Mouse (Mus musculus) forebrain, embryonic 15.5 days (tissue): Measurements from ENCODE around the gene Gm36028. TPM values are rescaled to one million over a fixed set of nuclear protein-coding genes. Genes with fewer than 3 reads are reported as not detected.

Source experiments
- ATAC-seq: fragments of 200-750 bp; cut with Nextera tagmentation; replicated peaks from 2 replicates; pipeline ENCODE4 v1.8.0; 2017; ENCODE audit warnings: mild to moderate bottlenecking, moderate TSS enrichment, moderate library complexity
- H3K27ac ChIP-seq: fragments of 300-500 bp; sonication (generic); replicated peaks from 2 replicates; pipeline ENCODE4 v1.5.1; 2015; ENCODE audit warnings: mild to moderate bottlenecking, inconsistent platforms
- H3K27me3 ChIP-seq: fragments of 300-500 bp; sonication (generic); 2 replicates; pipeline ENCODE4 v1.6.1; 2015; ENCODE audit warnings: inconsistent platforms
- H3K36me3 ChIP-seq: fragments of 300-500 bp; sonication (generic); 2 replicates; pipeline ENCODE4 v1.6.1; 2015; ENCODE audit warnings: mild to moderate bottlenecking, inconsistent platforms
- H3K4me1 ChIP-seq: fragments of 300-500 bp; sonication (generic); 2 replicates; pipeline ENCODE4 v1.6.1; 2015; ENCODE audit warnings: inconsistent platforms
- H3K4me2 ChIP-seq: fragments of 300-500 bp; sonication (generic); replicated peaks from 2 replicates; pipeline ENCODE4 v1.6.1; 2015; ENCODE audit warnings: mild to moderate bottlenecking, inconsistent platforms
- H3K4me3 ChIP-seq: fragments of 300-500 bp; sonication (generic); 2 replicates; pipeline ENCODE4 v1.5.1; 2015; ENCODE audit warnings: mild to moderate bottlenecking, inconsistent platforms
- H3K9ac ChIP-seq: fragments of 300-500 bp; sonication (generic); replicated peaks from 2 replicates; pipeline ENCODE4 v1.6.1; 2015; ENCODE audit warnings: mild to moderate bottlenecking, inconsistent platforms
- H3K9me3 ChIP-seq: fragments of 300-500 bp; sonication (generic); 2 replicates; pipeline ENCODE4 v1.6.1; 2016; ENCODE audit warnings: inconsistent platforms
- WGBS: fragments of 180-500 bp; shearing (Covaris S2); methylation state at CpG from one replicate; pipeline ENCODE4 v1.1.7; 2015; ENCODE audit warnings: mixed read lengths; 5-methylcytosine and 5-hydroxymethylcytosine counted together
- polyA plus RNA-seq: library from polyadenylated mRNA; unstranded; fragments of >200 nt; fragmentation: Nextera tagmentation; extraction: Ambion mirVana; gene quantifications from 2 replicates; pipeline ENCODE4 v1.2.1, GENCODE M21; 2015

Gene Gm36028
- 0.15 TPM in 1 of 2 replicates, not detected in the other for polyA plus RNA-seq

DNA sequence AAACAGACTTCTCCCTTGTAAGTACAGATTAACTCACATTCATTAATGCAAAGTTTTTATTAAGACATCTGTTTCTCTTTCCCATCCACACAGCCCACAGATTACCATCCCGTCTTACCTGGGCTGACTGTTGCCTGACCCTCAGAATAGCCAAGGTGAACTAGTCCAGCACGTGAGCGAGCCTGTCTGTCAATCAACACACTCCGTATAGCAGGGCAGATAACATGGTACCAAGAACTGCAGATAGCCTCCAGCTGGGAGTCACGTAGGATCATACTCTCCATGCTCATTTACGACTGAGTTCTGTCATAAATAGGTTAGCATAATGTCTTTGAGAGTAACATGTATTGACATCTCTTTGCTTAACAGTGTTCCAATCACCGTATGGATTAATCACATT is at the start of gene Gm36028:
Gene Gm36028, minus strand, starts transcription at position 118 of the 400 bp plus-strand sequence.
- no peaks in the 10 kb centered on the region for H3K27me3 ChIP-seq
- H3K4me1 ChIP-seq, result no peaks in the 10 kb centered on the region
- H3K9me3 ChIP-seq, result no peaks in the 10 kb centered on the region
- no peak within 1 kb of the TSS for H3K4me3 ChIP-seq
- no peak within 1 kb of the TSS for H3K9ac ChIP-seq
- H3K36me3 ChIP-seq, result no peaks in the 10 kb centered on the region
- ATAC-seq, result no peak
- H3K4me2 ChIP-seq, result no peak within 1 kb of the TSS
- WGBS, result 90% methylated on average over 7 of the region's 7 CpGs
- H3K27ac ChIP-seq, result no peak within 1 kb of the TSS

DNA sequence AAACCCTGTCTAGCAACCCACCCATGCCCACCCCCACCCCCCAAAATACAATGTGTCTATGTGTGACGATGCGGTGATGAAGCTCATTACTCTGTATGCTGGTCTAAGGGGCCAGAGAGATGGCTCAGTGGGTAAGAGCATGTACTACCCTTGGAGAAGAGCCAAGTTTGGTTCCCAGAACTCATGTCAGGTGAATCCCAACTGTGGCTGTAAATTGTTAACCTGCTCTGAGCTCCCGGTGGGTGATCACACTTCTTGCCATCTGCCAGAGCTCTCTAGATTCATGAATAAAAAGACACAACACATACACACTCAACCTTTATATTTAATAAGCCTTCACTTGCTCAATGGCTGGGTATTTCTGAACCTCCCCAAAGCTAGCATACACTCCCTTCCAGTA is 45.5 kb upstream of the Gm36028 start:
- no peaks in the 10 kb centered on the region for H3K9me3 ChIP-seq
- H3K27ac ChIP-seq, result no peak overlapping the region
- H3K36me3 ChIP-seq, result no peaks in the 10 kb centered on the region
- no peak overlapping the region for H3K4me2 ChIP-seq
- H3K4me1 ChIP-seq, result no peaks in the 10 kb centered on the region
- 87% methylated on average over 3 of the region's 3 CpGs for WGBS
- no peak overlapping the region for H3K9ac ChIP-seq
- H3K4me3 ChIP-seq, result no peak overlapping the region
- H3K27me3 ChIP-seq, result no peaks in the 10 kb centered on the region
- ATAC-seq, result no peak

GRCm38 (mm10) chr16:37901318-37901717 is 40.4 kb upstream of the Gm36028 start:
- no peak overlapping the region for H3K4me3 ChIP-seq
- H3K9ac ChIP-seq, result no peak overlapping the region
- H3K27me3 ChIP-seq, result no peaks in the 10 kb centered on the region
- H3K9me3 ChIP-seq, result no peaks in the 10 kb centered on the region
- ATAC-seq, result no peak
- no peak overlapping the region for H3K4me2 ChIP-seq
- 40% methylated on average over 11 of the region's 11 CpGs for WGBS
- H3K36me3 ChIP-seq, result no peaks in the 10 kb centered on the region
- no peak overlapping the region for H3K27ac ChIP-seq
- no peaks in the 10 kb centered on the region for H3K4me1 ChIP-seq

- Histone ChIP-seq H3K27me3 (no peaks in the 10 kb centered on the region), H3K9me3 (no peaks in the 10 kb centered on the region), H3K4me3 (no peak overlapping the region), H3K36me3 (no peaks in the 10 kb centered on the region), H3K9ac (no peak overlapping the region), H3K4me1 (no peaks in the 10 kb centered on the region), H3K27ac (no peak overlapping the region), H3K4me2 (no peak overlapping the region)
- 39% methylated on average over 2 of the region's 2 CpGs for whole genome bisulfite sequencing
- no peak for ATAC-seq
These were observed 38.4 kb upstream of the Gm36028 start for GRCm38 (mm10) chr16:37899357-37899756.

DNA sequence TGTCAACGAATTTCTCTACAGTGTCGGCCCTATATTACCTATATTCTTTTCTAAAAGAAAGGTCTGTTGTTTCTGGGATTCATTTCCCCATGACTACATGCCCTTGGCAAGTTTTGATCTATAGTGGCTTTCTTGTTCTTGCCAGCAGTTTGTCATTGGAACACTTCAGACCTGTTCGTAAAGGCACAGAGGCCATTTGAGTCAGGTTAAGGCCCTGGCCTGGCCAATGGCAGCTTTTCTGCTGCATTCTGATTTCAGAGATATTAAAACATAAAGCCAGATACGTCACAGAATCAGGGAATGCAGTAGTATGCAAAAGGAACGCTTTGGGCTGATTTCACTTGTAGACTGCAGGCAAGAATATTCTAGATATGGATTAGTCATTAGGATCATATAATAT is 37.8 kb upstream of the Gm36028 start:
- H3K36me3 ChIP-seq, result no peaks in the 10 kb centered on the region
- peaks cover under 1% of the 10 kb centered on the region; the same call in 1 of the 2 replicates for H3K4me1 ChIP-seq
- no peak overlapping the region for H3K4me2 ChIP-seq
- H3K4me3 ChIP-seq, result no peak overlapping the region
- no peaks in the 10 kb centered on the region for H3K9me3 ChIP-seq
- 87% methylated on average over 5 of the region's 5 CpGs for WGBS
- no peaks in the 10 kb centered on the region for H3K27me3 ChIP-seq
- no peak overlapping the region for H3K27ac ChIP-seq
- H3K9ac ChIP-seq, result no peak overlapping the region
- ATAC-seq, result no peak

- Histone ChIP-seq H3K4me2 (no peak overlapping the region), H3K9me3 (no peaks in the 10 kb centered on the region), H3K4me1 (peaks cover 19% of the 10 kb centered on the region), H3K4me3 (no peak overlapping the region), H3K27ac (no peak overlapping the region), H3K9ac (no peak overlapping the region), H3K36me3 (no peaks in the 10 kb centered on the region), H3K27me3 (no peaks in the 10 kb centered on the region)
- 79% methylated on average over 2 of the region's 2 CpGs for WGBS
- ATAC-seq, result no peak
These were observed 33.0 kb upstream of the Gm36028 start for GRCm38 (mm10) chr16:37893942-37894341.

DNA sequence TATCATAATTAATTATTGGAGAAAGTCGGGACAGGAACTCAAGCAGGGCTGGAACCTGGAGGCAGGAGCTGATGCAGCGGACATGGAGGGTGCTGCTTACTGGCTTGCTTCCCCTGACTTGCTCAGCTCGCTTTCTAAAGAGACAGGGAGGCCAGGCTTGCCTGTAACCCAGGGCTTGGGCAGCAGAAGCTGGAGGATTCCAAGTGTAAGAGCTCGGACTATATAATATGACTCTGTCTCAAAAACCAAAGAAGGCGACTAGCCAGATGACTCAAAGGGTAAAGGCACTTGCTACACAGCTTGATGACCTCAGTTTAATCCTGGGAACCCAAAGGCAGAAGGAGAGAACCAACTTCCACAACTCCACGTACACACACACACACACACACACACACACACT is 32.4 kb upstream of the Gm36028 start:
- peaks cover 19% of the 10 kb centered on the region for H3K4me1 ChIP-seq
- no peak; the same call in 1 of the 2 replicates for ATAC-seq

GRCm38 (mm10) chr16:37892667-37893066 is 31.7 kb upstream of the Gm36028 start:
- Histone ChIP-seq H3K27me3 (no peaks in the 10 kb centered on the region), H3K27ac (peak overlapping the region; percentile 76), H3K36me3 (no peaks in the 10 kb centered on the region), H3K9ac (no peak overlapping the region), H3K9me3 (no peaks in the 10 kb centered on the region), H3K4me1 (peaks cover 19% of the 10 kb centered on the region), H3K4me2 (no peak overlapping the region), H3K4me3 (no peak overlapping the region)
- ATAC-seq, result peak; percentile 79
- WGBS, result 13% methylated on average over 2 of the region's 2 CpGs

More for the DNA sequence above, 32.4 kb upstream of the Gm36028 start:
- H3K27ac ChIP-seq, result peak overlapping the region; percentile 76
- no peaks in the 10 kb centered on the region for H3K27me3 ChIP-seq
- H3K9ac ChIP-seq, result no peak overlapping the region
- H3K4me3 ChIP-seq, result no peak overlapping the region
- WGBS, result 55% methylated on average over 6 of the region's 6 CpGs
- H3K4me2 ChIP-seq, result no peak overlapping the region
- no peaks in the 10 kb centered on the region for H3K9me3 ChIP-seq
- no peaks in the 10 kb centered on the region for H3K36me3 ChIP-seq

GRCm38 (mm10) chr16:37888986-37889385 is 28.0 kb upstream of the Gm36028 start:
- no peak overlapping the region for H3K4me3 ChIP-seq
- WGBS, result 84% methylated on average over 3 of the region's 3 CpGs
- H3K27ac ChIP-seq, result no peak overlapping the region
- H3K27me3 ChIP-seq, result no peaks in the 10 kb centered on the region
- ATAC-seq, result no peak
- no peaks in the 10 kb centered on the region for H3K9me3 ChIP-seq
- H3K4me2 ChIP-seq, result no peak overlapping the region
- H3K4me1 ChIP-seq, result peaks cover 19% of the 10 kb centered on the region
- no peak overlapping the region for H3K9ac ChIP-seq
- peaks cover 3% of the 10 kb centered on the region; the same call in 1 of the 2 replicates for H3K36me3 ChIP-seq

DNA sequence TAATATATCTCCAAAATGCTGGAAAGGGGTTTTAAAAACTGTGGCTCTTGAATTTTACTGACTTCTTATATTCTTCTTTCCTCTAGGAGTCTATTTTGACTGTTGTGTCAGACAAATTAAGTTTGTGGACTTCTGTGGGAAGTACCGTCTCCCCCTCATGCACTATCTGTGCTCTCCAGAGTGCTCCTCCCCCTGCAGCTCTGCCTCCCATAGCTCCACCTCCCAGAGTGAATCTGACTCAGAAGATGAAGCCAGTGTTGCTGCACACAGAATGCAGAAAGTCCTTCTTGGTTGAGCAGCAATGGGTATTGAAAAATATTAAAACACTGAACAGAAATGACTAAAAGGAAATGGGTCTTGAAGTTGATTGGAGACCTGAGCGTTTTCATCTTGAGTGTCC is 20.2 kb upstream of the Gm36028 start:
- no peak overlapping the region for H3K27ac ChIP-seq
- no peak overlapping the region for H3K4me3 ChIP-seq
- H3K4me1 ChIP-seq, result no peaks in the 10 kb centered on the region
- no peak overlapping the region for H3K9ac ChIP-seq
- no peak for ATAC-seq
- no peaks in the 10 kb centered on the region for H3K27me3 ChIP-seq
- 87% methylated on average over 2 of the region's 2 CpGs for WGBS
- H3K9me3 ChIP-seq, result no peaks in the 10 kb centered on the region
- no peak overlapping the region for H3K4me2 ChIP-seq
- peaks cover 56% of the 10 kb centered on the region for H3K36me3 ChIP-seq

DNA sequence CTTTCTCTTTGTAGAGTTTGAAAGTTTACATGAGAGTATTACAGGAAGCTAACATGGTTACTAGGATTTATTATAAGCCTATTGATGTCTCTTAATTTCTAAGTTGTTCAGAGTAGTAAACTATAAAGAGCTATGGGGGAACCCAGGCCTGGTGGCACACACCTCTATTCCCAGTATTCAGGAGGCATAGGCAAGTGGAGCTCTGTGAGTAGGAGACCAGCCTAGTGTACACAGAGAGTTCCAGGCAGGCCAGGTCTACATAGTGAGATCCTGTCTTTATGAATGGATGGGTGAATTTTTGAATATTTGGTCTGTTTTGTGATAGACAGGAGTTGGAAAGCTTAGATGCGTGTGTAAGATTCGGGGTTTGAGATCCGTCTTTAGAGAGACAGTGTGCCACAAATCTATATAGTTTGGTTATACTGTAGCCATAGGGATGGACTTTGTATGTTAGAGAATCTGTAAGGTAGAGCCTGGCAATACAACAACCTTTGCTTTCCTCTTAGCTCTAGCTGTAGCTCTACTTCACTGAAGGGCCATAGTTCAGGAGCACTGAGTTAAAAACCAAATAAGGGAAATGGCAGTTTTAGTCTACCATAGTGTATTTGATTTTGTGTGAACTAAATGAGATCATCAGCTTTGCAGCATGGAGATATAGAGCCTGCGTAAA is 18.9 kb upstream of the Gm36028 start:
- Histone ChIP-seq H3K4me1 (no peaks in the 10 kb centered on the region), H3K4me2 (no peak overlapping the region), H3K9ac (no peak overlapping the region), H3K9me3 (no peaks in the 10 kb centered on the region), H3K36me3 (peaks cover 56% of the 10 kb centered on the region), H3K27me3 (no peaks in the 10 kb centered on the region), H3K27ac (no peak overlapping the region), H3K4me3 (no peak overlapping the region)
- no peak for ATAC-seq
- WGBS, result 96% methylated on average over 4 of the region's 4 CpGs

DNA sequence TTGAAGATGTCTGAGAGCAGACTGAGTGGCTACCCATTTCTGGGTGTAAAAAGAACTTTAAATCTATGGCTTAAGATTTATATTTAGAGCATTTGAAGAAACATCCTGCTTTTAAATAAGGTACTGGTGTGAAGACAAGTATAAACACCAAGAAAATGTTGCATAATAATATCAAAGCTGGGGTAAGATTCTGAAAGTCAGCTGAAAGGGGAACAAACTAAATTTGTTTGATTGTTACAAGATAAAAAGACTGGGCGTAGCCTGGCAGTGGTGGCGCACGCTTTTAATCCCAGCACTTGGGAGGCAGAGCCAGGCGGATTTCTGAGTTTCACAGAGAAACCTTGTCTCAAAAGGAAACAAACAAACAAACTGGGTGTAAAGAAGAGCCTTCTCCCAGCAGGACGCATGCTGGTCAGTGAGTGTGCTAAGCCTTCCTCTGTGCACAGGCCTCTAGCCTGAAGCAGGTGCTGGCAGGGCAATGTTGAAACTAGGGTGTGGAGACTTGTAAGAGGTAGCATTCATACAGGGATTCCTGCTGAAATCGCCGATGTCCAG is 18.1 kb upstream of the Gm36028 start:
- no peaks in the 10 kb centered on the region for H3K27me3 ChIP-seq
- no peak overlapping the region for H3K9ac ChIP-seq
- H3K4me3 ChIP-seq, result no peak overlapping the region
- no peak for ATAC-seq
- no peaks in the 10 kb centered on the region for H3K4me1 ChIP-seq
- H3K9me3 ChIP-seq, result no peaks in the 10 kb centered on the region
- no peak overlapping the region for H3K4me2 ChIP-seq
- 83% methylated on average over 7 of the region's 7 CpGs for WGBS
- H3K27ac ChIP-seq, result no peak overlapping the region
- peaks cover 54% of the 10 kb centered on the region for H3K36me3 ChIP-seq

GRCm38 (mm10) chr16:37877406-37877805 is 16.5 kb upstream of the Gm36028 start:
- Histone ChIP-seq H3K9ac (no peak overlapping the region), H3K27ac (no peak overlapping the region), H3K4me1 (no peaks in the 10 kb centered on the region), H3K9me3 (no peaks in the 10 kb centered on the region), H3K27me3 (no peaks in the 10 kb centered on the region), H3K4me2 (no peak overlapping the region), H3K4me3 (no peak overlapping the region), H3K36me3 (peaks cover 38% of the 10 kb centered on the region)
- 96% methylated on average over 3 of the region's 3 CpGs for WGBS
- ATAC-seq, result no peak
